Mouse (Mus musculus) hindbrain, embryonic 14.5 days (tissue): ENCODE results near the gene Cdc42ep4. TPM values are rescaled to one million over a fixed set of nuclear protein-coding genes. Genes with fewer than 3 reads are reported as not detected.

Experiments used
- ATAC-seq: fragments of 200-750 bp; cut with Nextera tagmentation; 2 replicates; pipeline ENCODE4 v1.8.0; 2017; ENCODE audit warnings: moderate number of reproducible peaks, mild to moderate bottlenecking, moderate TSS enrichment, moderate library complexity; ENCODE audit not compliant: low FRiP score
- DNase-seq: peaks from one replicate; pipeline ENCODE4 v3.0.0-alpha.2; 2015; ENCODE audit warnings: low spot score
- H3K27ac ChIP-seq: fragments of 300-500 bp; sonication (generic); 2 replicates; pipeline ENCODE4 v1.5.1; 2014; ENCODE audit warnings: mild to moderate bottlenecking, moderate library complexity
- H3K27me3 ChIP-seq: fragments of 300-500 bp; sonication (generic); 2 replicates; pipeline ENCODE4 v1.6.1; 2014; ENCODE audit warnings: mild to moderate bottlenecking, low read length, mixed read lengths; ENCODE audit not compliant: control insufficient read depth, insufficient read depth
- H3K36me3 ChIP-seq: fragments of 300-500 bp; sonication (generic); replicated peaks from 2 replicates; pipeline ENCODE4 v1.6.1; 2014; ENCODE audit not compliant: control insufficient read depth, insufficient read depth
- H3K4me1 ChIP-seq: fragments of 300-500 bp; sonication (generic); replicated peaks from 2 replicates; pipeline ENCODE4 v1.6.1; 2014; ENCODE audit warnings: antibody characterized with exemption, low read length, mixed read lengths; ENCODE audit not compliant: control insufficient read depth, insufficient read depth
- H3K4me2 ChIP-seq: fragments of 300-500 bp; sonication (generic); replicated peaks from 2 replicates; pipeline ENCODE4 v1.6.1; 2014; ENCODE audit warnings: mild to moderate bottlenecking, moderate library complexity
- H3K4me3 ChIP-seq: fragments of 300-500 bp; sonication (generic); replicated peaks from 2 replicates; pipeline ENCODE4 v1.5.1; 2014; ENCODE audit warnings: mild to moderate bottlenecking, low read length
- H3K9ac ChIP-seq: fragments of 300-500 bp; sonication (generic); 2 replicates; pipeline ENCODE4 v1.6.1; 2014
- H3K9me3 ChIP-seq: fragments of 300-500 bp; sonication (generic); 2 replicates; pipeline ENCODE4 v1.6.1; 2016; ENCODE audit warnings: low read length; ENCODE audit not compliant: control insufficient read depth
- WGBS: fragments of 180-500 bp; shearing (Covaris S2); extraction: QIAGEN DNeasy Blood & Tissue Kit; methylation state at CpG from one replicate; pipeline ENCODE4 v1.1.7; 2014; 5-methylcytosine and 5-hydroxymethylcytosine counted together
- polyA plus RNA-seq: library from polyadenylated mRNA; unstranded; fragments of >200 nt; fragmentation: Nextera tagmentation; extraction: Ambion mirVana; gene quantifications from 2 replicates; pipeline ENCODE4 v1.2.1, GENCODE M21; 2014

Cdc42ep4 gene
- polyA plus RNA-seq, 1 experiment from 2014 or later, result 42.0 TPM

- no peak for ATAC-seq
- Histone ChIP-seq H3K9me3 (no peaks in the 10 kb centered on the region), H3K9ac (no peak overlapping the region), H3K36me3 (no peaks in the 10 kb centered on the region), H3K4me1 (peaks cover 10% of the 10 kb centered on the region), H3K27me3 (no peaks in the 10 kb centered on the region), H3K27ac (no peak overlapping the region), H3K4me2 (no peak overlapping the region), H3K4me3 (no peak overlapping the region)
- 94% methylated on average over 6 of the region's 6 CpGs for WGBS
- DNase-seq, result no peak
Observed at GRCm38 (mm10) chr11:113764132-113764849, 12.6 kb upstream of the Cdc42ep4 start.

- H3K27me3 ChIP-seq, result no peaks in the 10 kb centered on the region
- H3K9me3 ChIP-seq, result no peaks in the 10 kb centered on the region
- H3K27ac ChIP-seq, result no peak overlapping the region
- H3K36me3 ChIP-seq, result no peaks in the 10 kb centered on the region
- peaks cover 10% of the 10 kb centered on the region for H3K4me1 ChIP-seq
- ATAC-seq (no peak), DNase-seq (no peak)
- H3K4me3 ChIP-seq, result no peak overlapping the region
- no peak overlapping the region for H3K4me2 ChIP-seq
- H3K9ac ChIP-seq, result no peak overlapping the region
- 18% methylated on average over 5 of the region's 5 CpGs for WGBS
Observed at GRCm38 (mm10) chr11:113763449-113763848, 11.8 kb upstream of the Cdc42ep4 start.

GRCm38 (mm10) chr11:113762136-113762797 lies 10.6 kb upstream of the Cdc42ep4 start:
- 80% methylated on average over 8 of the region's 8 CpGs for WGBS

GRCm38 (mm10) chr11:113761646-113762045 lies 10.0 kb upstream of the Cdc42ep4 start:
- Histone ChIP-seq H3K4me1 (peaks cover 6% of the 10 kb centered on the region), H3K27me3 (no peaks in the 10 kb centered on the region), H3K27ac (no peak overlapping the region), H3K9me3 (no peaks in the 10 kb centered on the region), H3K4me3 (no peak overlapping the region), H3K4me2 (no peak overlapping the region), H3K9ac (no peak overlapping the region), H3K36me3 (no peaks in the 10 kb centered on the region)
- ATAC-seq (no peak), DNase-seq (no peak)
- WGBS, result 96% methylated on average over 7 of the region's 7 CpGs

More at GRCm38 (mm10) chr11:113762136-113762797, 10.6 kb upstream of the Cdc42ep4 start:
- Histone ChIP-seq H3K4me3 (no peak overlapping the region), H3K27ac (no peak overlapping the region), H3K9ac (no peak overlapping the region), H3K36me3 (no peaks in the 10 kb centered on the region), H3K4me1 (peaks cover 10% of the 10 kb centered on the region), H3K9me3 (no peaks in the 10 kb centered on the region), H3K4me2 (no peak overlapping the region), H3K27me3 (no peaks in the 10 kb centered on the region)
- ATAC-seq (no peak), DNase-seq (no peak)

GRCm38 (mm10) chr11:113760476-113760875 lies 8.8 kb upstream of the Cdc42ep4 start:
- Histone ChIP-seq H3K27me3 (no peaks in the 10 kb centered on the region), H3K9me3 (no peaks in the 10 kb centered on the region), H3K4me2 (no peak overlapping the region), H3K4me1 (no peaks in the 10 kb centered on the region), H3K36me3 (no peaks in the 10 kb centered on the region), H3K27ac (no peak overlapping the region), H3K4me3 (no peak overlapping the region), H3K9ac (no peak overlapping the region)
- ATAC-seq (no peak), DNase-seq (no peak)
- WGBS, result 60% methylated on average over 7 of the region's 7 CpGs

GRCm38 (mm10) chr11:113758851-113759250 lies 7.2 kb upstream of the Cdc42ep4 start:
- no peak overlapping the region for H3K9ac ChIP-seq
- H3K27ac ChIP-seq, result no peak overlapping the region
- ATAC-seq (no peak), DNase-seq (no peak)
- H3K9me3 ChIP-seq, result no peaks in the 10 kb centered on the region
- no peaks in the 10 kb centered on the region for H3K4me1 ChIP-seq
- no peak overlapping the region for H3K4me2 ChIP-seq
- H3K27me3 ChIP-seq, result no peaks in the 10 kb centered on the region
- H3K36me3 ChIP-seq, result no peaks in the 10 kb centered on the region
- H3K4me3 ChIP-seq, result no peak overlapping the region
- 94% methylated on average over 5 of the region's 5 CpGs for WGBS

GRCm38 (mm10) chr11:113756578-113756977 lies 4.9 kb upstream of the Cdc42ep4 start:
- H3K27me3 ChIP-seq, result no peaks in the 10 kb centered on the region
- H3K4me2 ChIP-seq, result no peak overlapping the region
- 0 out of 2 replicates have a peak, but pooled peaks cover 3% of the 10 kb centered on the region for H3K4me1 ChIP-seq
- H3K27ac ChIP-seq, result no peak overlapping the region
- no peaks in the 10 kb centered on the region for H3K9me3 ChIP-seq
- WGBS, result 96% methylated on average over 12 of the region's 12 CpGs
- ATAC-seq, result no peak
- no peak for DNase-seq
- H3K4me3 ChIP-seq, result no peak overlapping the region
- no peak overlapping the region for H3K9ac ChIP-seq
- H3K36me3 ChIP-seq, result no peaks in the 10 kb centered on the region

- Histone ChIP-seq H3K9ac (no peak overlapping the region), H3K36me3 (no peaks in the 10 kb centered on the region), H3K4me3 (no peak overlapping the region), H3K4me2 (no peak overlapping the region), H3K27me3 (no peaks in the 10 kb centered on the region), H3K4me1 (0 out of 2 replicates have a peak, but pooled peaks cover 3% of the 10 kb centered on the region), H3K27ac (no peak overlapping the region), H3K9me3 (no peaks in the 10 kb centered on the region)
- DNase-seq (no peak), ATAC-seq (no peak)
- WGBS, result 91% methylated on average over 14 of the region's 14 CpGs
Observed at GRCm38 (mm10) chr11:113755878-113756277, 4.2 kb upstream of the Cdc42ep4 start.

- H3K9ac ChIP-seq, result no peak overlapping the region
- ATAC-seq (no peak), DNase-seq (no peak)
- H3K36me3 ChIP-seq, result no peaks in the 10 kb centered on the region
- no peak overlapping the region for H3K4me2 ChIP-seq
- no peaks in the 10 kb centered on the region for H3K27me3 ChIP-seq
- H3K4me1 ChIP-seq, result peaks cover 8% of the 10 kb centered on the region
- H3K9me3 ChIP-seq, result no peaks in the 10 kb centered on the region
- 47% methylated on average over 9 of the region's 9 CpGs for WGBS
- no peak overlapping the region for H3K27ac ChIP-seq
- H3K4me3 ChIP-seq, result no peak overlapping the region
Observed at GRCm38 (mm10) chr11:113754845-113755244, 3.2 kb upstream of the Cdc42ep4 start.
